Mouse (Mus musculus) testis, adult 2 months (tissue): ENCODE measurements at regions not wholly inside any gene's neighbourhood (a gene's known extent, or its start where the extent isn't known, plus 50 kb on each side); places are given as distances from the start of the nearest gene placed in this dataset.
A peak's percentile ranks its signal among the peaks of the same experiment; 100 is the strongest.

ENCODE experiments used
- H3K27ac ChIP-seq: fragments of 200-500 bp; 2 replicates; pipeline ENCODE4 v1.5.1; 2012; ENCODE audit warnings: low read depth, low read length; ENCODE audit not compliant: control insufficient read depth, insufficient read depth
- H3K27me3 ChIP-seq: fragments of 200-500 bp; 2 replicates; pipeline ENCODE4 v1.6.1; 2012; ENCODE audit warnings: mild to moderate bottlenecking, low read length, moderate library complexity; ENCODE audit not compliant: control insufficient read depth, insufficient read depth
- H3K36me3 ChIP-seq: fragments of 200-500 bp; 2 replicates; pipeline ENCODE4 v1.6.1; 2012; ENCODE audit warnings: mild to moderate bottlenecking, low read length; ENCODE audit not compliant: control insufficient read depth, insufficient read depth
- H3K4me1 ChIP-seq: fragments of 200-500 bp; 2 replicates; pipeline ENCODE4 v1.6.1; 2012; ENCODE audit warnings: low read length; ENCODE audit not compliant: control insufficient read depth, insufficient read depth
- H3K4me3 ChIP-seq: fragments of 200-500 bp; 2 replicates; pipeline ENCODE4 v1.5.1; 2012; ENCODE audit warnings: low read depth, mild to moderate bottlenecking, low read length, moderate library complexity, mixed read lengths; ENCODE audit not compliant: control insufficient read depth
- CTCF ChIP-seq: fragments of 200-500 bp; IDR thresholded peaks from 2 replicates; pipeline ENCODE4 v1.5.1; 2012; ENCODE audit warnings: low read depth, mild to moderate bottlenecking, inconsistent platforms, low read length, moderate library complexity; ENCODE audit not compliant: control insufficient read depth, insufficient read depth, insufficient replicate concordance
- POLR2A ChIP-seq: fragments of 200-500 bp; IDR thresholded peaks from 2 replicates; pipeline ENCODE4 v1.6.1; 2012; ENCODE audit warnings: low read depth, mild to moderate bottlenecking, inconsistent platforms, low read length, moderate library complexity; ENCODE audit not compliant: control insufficient read depth

- Histone ChIP-seq H3K4me1 (no peaks in the 10 kb centered on the region), H3K4me3 (no peak overlapping the region), H3K27ac (no peak overlapping the region), H3K27me3 (no peaks in the 10 kb centered on the region), H3K36me3 (no peaks in the 10 kb centered on the region)
- no peak for TF ChIP-seq POLR2A
Measured at GRCm38 (mm10) chr6:44092336-44092735, 426.3 kb upstream of the Tpk1 start.

GRCm38 (mm10) chr6:44081922-44082552, 416.0 kb upstream of the Tpk1 start:
- Histone ChIP-seq H3K4me1 (no peaks in the 10 kb centered on the region), H3K27me3 (no peaks in the 10 kb centered on the region), H3K27ac (no peak overlapping the region), H3K36me3 (no peaks in the 10 kb centered on the region), H3K4me3 (peak overlapping the region; percentile 66)
- TF ChIP-seq CTCF (no peak), POLR2A (no peak)

GRCm38 (mm10) chr6:44073124-44073523, 407.0 kb upstream of the Tpk1 start:
- Histone ChIP-seq H3K4me3 (no peak overlapping the region), H3K27me3 (no peaks in the 10 kb centered on the region), H3K36me3 (no peaks in the 10 kb centered on the region), H3K4me1 (no peaks in the 10 kb centered on the region), H3K27ac (no peak overlapping the region)
- no peak for TF ChIP-seq POLR2A

GRCm38 (mm10) chr6:44067841-44068240, 401.8 kb upstream of the Tpk1 start:
- Histone ChIP-seq H3K27me3 (no peaks in the 10 kb centered on the region), H3K4me3 (no peak overlapping the region), H3K36me3 (no peaks in the 10 kb centered on the region), H3K27ac (no peak overlapping the region), H3K4me1 (no peaks in the 10 kb centered on the region)
- TF ChIP-seq POLR2A = no peak
- no peak for TF ChIP-seq CTCF
